Mouse (Mus musculus) heart, embryonic 14.5 days (tissue): ENCODE results near the gene Ush1g. TPM values are rescaled to one million over a fixed set of nuclear protein-coding genes. Genes with fewer than 3 reads are reported as not detected.

Experiments
- ATAC-seq: fragments of 200-750 bp; cut with Nextera tagmentation; 2 replicates; pipeline ENCODE4 v1.8.0; 2017; ENCODE audit warnings: low read depth, moderate TSS enrichment; ENCODE audit not compliant: insufficient number of reproducible peaks, insufficient read depth, low FRiP score
- H3K27ac ChIP-seq, 2 experiments: fragments of 200-500 bp in 1 of 2; fragments of 300-500 bp in 1 of 2; sonication (generic) in 1 of 2; replicated peaks in 1 of 2; 2 replicates each; pipeline ENCODE4 v1.5.1; 2012 to 2014; ENCODE audit warnings: low read depth in 2 of 2, low read length in 2 of 2, control low read depth in 1 of 2, mild to moderate bottlenecking in 1 of 2, mixed read lengths in 1 of 2; ENCODE audit not compliant: control insufficient read depth in 1 of 2, insufficient read depth in 1 of 2
- H3K27me3 ChIP-seq: fragments of 300-500 bp; sonication (generic); 2 replicates; pipeline ENCODE4 v1.6.1; 2014; ENCODE audit warnings: mild to moderate bottlenecking, low read length, control low read depth; ENCODE audit not compliant: control insufficient read depth, insufficient read depth
- H3K36me3 ChIP-seq: fragments of 300-500 bp; sonication (generic); 2 replicates; pipeline ENCODE4 v1.6.1; 2014; ENCODE audit warnings: mild to moderate bottlenecking, control low read depth, low read length, mixed read lengths; ENCODE audit not compliant: control insufficient read depth, insufficient read depth
- H3K4me1 ChIP-seq, 2 experiments: fragments of 200-500 bp in 1 of 2; fragments of 300-500 bp in 1 of 2; sonication (generic) in 1 of 2; 2 replicates each; pipeline ENCODE4 v1.6.1; 2012 to 2014; ENCODE audit warnings: low read length in 2 of 2, control low read depth in 1 of 2, mixed read lengths in 1 of 2; ENCODE audit not compliant: control insufficient read depth in 2 of 2, insufficient read depth in 2 of 2
- H3K4me2 ChIP-seq: fragments of 300-500 bp; sonication (generic); 2 replicates; pipeline ENCODE4 v1.6.1; 2014; ENCODE audit warnings: mild to moderate bottlenecking, low read length
- H3K4me3 ChIP-seq, 2 experiments: fragments of 200-500 bp in 1 of 2; fragments of 300-500 bp in 1 of 2; sonication (generic) in 1 of 2; 2 replicates each; pipeline ENCODE4 v1.5.1; 2012 to 2014; ENCODE audit warnings: low read length in 2 of 2, mild to moderate bottlenecking in 2 of 2, control low read depth in 1 of 2, low read depth in 1 of 2, moderate library complexity in 1 of 2; ENCODE audit not compliant: control insufficient read depth in 1 of 2, insufficient read depth in 1 of 2
- H3K9ac ChIP-seq: fragments of 300-500 bp; sonication (generic); 2 replicates; pipeline ENCODE4 v1.6.1; 2014; ENCODE audit warnings: mild to moderate bottlenecking, low read length
- H3K9me3 ChIP-seq: fragments of 300-500 bp; sonication (generic); 2 replicates; pipeline ENCODE4 v1.6.1; 2016; ENCODE audit warnings: low read length, control low read depth; ENCODE audit not compliant: control insufficient read depth
- WGBS: fragments of 180-500 bp; shearing (Covaris S2); extraction: QIAGEN DNeasy Blood & Tissue Kit; methylation state at CpG from one replicate; pipeline ENCODE4 v1.1.7; 2014; 5-methylcytosine and 5-hydroxymethylcytosine counted together
- polyA plus RNA-seq: library from polyadenylated mRNA; unstranded; fragments of >200 nt; fragmentation: Nextera tagmentation; extraction: Ambion mirVana; gene quantifications from 2 replicates; pipeline ENCODE4 v1.2.1, GENCODE M21; 2014

Gene Ush1g
- polyA plus RNA-seq, 1 experiment from 2014 or later = 0.05 TPM

DNA sequence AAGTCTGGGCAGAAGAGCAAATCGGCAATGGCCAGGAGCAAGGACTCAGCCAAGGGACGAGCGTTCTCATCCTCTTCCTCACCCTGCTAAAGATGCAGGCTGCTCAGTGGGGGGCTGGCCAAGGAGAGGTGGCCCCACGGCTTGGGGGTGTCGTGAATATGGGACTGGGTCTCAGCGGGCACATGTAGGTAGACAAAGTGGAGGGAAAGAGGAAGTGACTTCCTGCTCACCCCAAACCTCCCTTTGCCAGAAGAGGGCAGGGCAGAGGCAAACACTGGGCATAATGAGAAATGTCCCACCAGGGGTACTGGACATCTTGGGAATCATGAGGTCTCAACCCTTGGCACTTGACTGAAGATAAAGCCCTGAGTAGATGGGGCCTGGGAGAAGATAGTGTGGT lies 37.9 kb upstream of the Ush1g start:
- no peaks in the 10 kb centered on the region for H3K36me3 ChIP-seq
- H3K4me3 ChIP-seq = no peak overlapping the region
- peak overlapping the region in 1 of 2 experiments; percentile 57; a peak in 1 of 4 replicates for H3K27ac ChIP-seq
- H3K4me1 ChIP-seq = peaks cover 5 to 7% of the 10 kb centered on the region in 2 experiments; a peak in 3 of 4 replicates
- H3K9ac ChIP-seq = no peak overlapping the region
- no peaks in the 10 kb centered on the region for H3K9me3 ChIP-seq
- WGBS = 50% methylated on average over 6 of the region's 6 CpGs
- peaks cover 21% of the 10 kb centered on the region for H3K27me3 ChIP-seq
- ATAC-seq = no peak
- no peak overlapping the region for H3K4me2 ChIP-seq

GRCm38 (mm10) chr11:115359293-115359692 lies 37.5 kb upstream of the Ush1g start:
- ATAC-seq = no peak
- Histone ChIP-seq H3K27ac (peak overlapping the region in 1 of 2 experiments; percentile 57; a peak in 1 of 4 replicates), H3K9ac (no peak overlapping the region), H3K4me2 (no peak overlapping the region), H3K36me3 (no peaks in the 10 kb centered on the region), H3K4me3 (no peak overlapping the region), H3K4me1 (peaks cover 5 to 7% of the 10 kb centered on the region in 2 experiments; a peak in 3 of 4 replicates), H3K27me3 (peaks cover 20% of the 10 kb centered on the region), H3K9me3 (no peaks in the 10 kb centered on the region)
- WGBS = 40% methylated on average over 3 of the region's 3 CpGs

DNA sequence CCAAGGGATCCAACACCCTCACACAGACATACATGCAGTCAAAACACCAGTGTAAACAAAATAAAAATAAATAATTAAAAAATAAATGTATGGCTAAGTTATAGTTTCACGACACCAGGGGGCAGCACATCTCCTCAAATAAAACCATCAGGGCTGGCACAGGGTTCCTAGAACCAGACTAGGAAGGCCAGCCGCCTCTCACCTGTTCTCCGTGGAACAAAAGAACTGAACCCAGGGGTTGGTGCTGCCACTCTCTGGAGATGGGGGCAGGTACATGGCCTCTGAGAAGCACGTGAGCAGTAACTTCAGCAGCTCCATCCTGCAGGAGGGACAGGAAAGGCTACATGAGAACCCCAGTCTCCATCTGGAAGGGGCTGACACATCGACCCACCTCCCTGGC lies 36.6 kb upstream of the Ush1g start:
- Histone ChIP-seq H3K27me3 (peaks cover 16% of the 10 kb centered on the region), H3K9ac (no peak overlapping the region), H3K9me3 (no peaks in the 10 kb centered on the region), H3K27ac (no peak overlapping the region), H3K4me3 (no peak overlapping the region), H3K4me1 (peaks cover 5 to 7% of the 10 kb centered on the region in 2 experiments; a peak in 3 of 4 replicates), H3K36me3 (no peaks in the 10 kb centered on the region), H3K4me2 (no peak overlapping the region)
- ATAC-seq = no peak
- 23% methylated on average over 5 of the region's 5 CpGs for WGBS

- ATAC-seq = no peak
- no peaks in the 10 kb centered on the region for H3K36me3 ChIP-seq
- H3K4me3 ChIP-seq = no peak overlapping the region
- no peaks in the 10 kb centered on the region for H3K9me3 ChIP-seq
- H3K9ac ChIP-seq = no peak overlapping the region
- peaks cover 1 to 5% of the 10 kb centered on the region in 2 experiments; a peak in 3 of 4 replicates for H3K4me1 ChIP-seq
- H3K4me2 ChIP-seq = no peak overlapping the region
- peaks cover 29% of the 10 kb centered on the region for H3K27me3 ChIP-seq
- H3K27ac ChIP-seq = no peak overlapping the region
- WGBS = 8% methylated on average over 8 of the region's 8 CpGs
Measured at GRCm38 (mm10) chr11:115354183-115354582, 32.3 kb upstream of the Ush1g start.

- H3K9ac ChIP-seq = no peak overlapping the region
- no peak overlapping the region for H3K27ac ChIP-seq
- no peak for ATAC-seq
- H3K27me3 ChIP-seq = peaks cover 32% of the 10 kb centered on the region
- H3K4me1 ChIP-seq = no peaks in the 10 kb centered on the region
- no peak overlapping the region for H3K4me3 ChIP-seq
- H3K9me3 ChIP-seq = no peaks in the 10 kb centered on the region
- 84% methylated on average over 5 of the region's 5 CpGs for WGBS
- H3K36me3 ChIP-seq = no peaks in the 10 kb centered on the region
- H3K4me2 ChIP-seq = no peak overlapping the region
Measured at GRCm38 (mm10) chr11:115353375-115353774, 31.5 kb upstream of the Ush1g start.

- Histone ChIP-seq H3K36me3 (no peaks in the 10 kb centered on the region), H3K9me3 (no peaks in the 10 kb centered on the region), H3K4me1 (no peaks in the 10 kb centered on the region; a peak in 1 of 4 replicates), H3K27me3 (peaks cover 30% of the 10 kb centered on the region), H3K4me3 (no peak overlapping the region), H3K27ac (no peak overlapping the region), H3K9ac (no peak overlapping the region), H3K4me2 (no peak overlapping the region)
- 37% methylated on average over 4 of the region's 4 CpGs for WGBS
- ATAC-seq = no peak
Measured at GRCm38 (mm10) chr11:115349976-115350375, 28.1 kb upstream of the Ush1g start.

- Histone ChIP-seq H3K9ac (no peak overlapping the region), H3K4me3 (no peak overlapping the region), H3K4me1 (no peaks in the 10 kb centered on the region; a peak in 1 of 4 replicates), H3K4me2 (no peak overlapping the region), H3K27ac (no peak overlapping the region), H3K27me3 (peaks cover 40% of the 10 kb centered on the region), H3K36me3 (no peaks in the 10 kb centered on the region), H3K9me3 (no peaks in the 10 kb centered on the region)
- no peak for ATAC-seq
- 44% methylated on average over 17 of the region's 17 CpGs for WGBS
Measured at GRCm38 (mm10) chr11:115348681-115349248, 26.9 kb upstream of the Ush1g start.

DNA sequence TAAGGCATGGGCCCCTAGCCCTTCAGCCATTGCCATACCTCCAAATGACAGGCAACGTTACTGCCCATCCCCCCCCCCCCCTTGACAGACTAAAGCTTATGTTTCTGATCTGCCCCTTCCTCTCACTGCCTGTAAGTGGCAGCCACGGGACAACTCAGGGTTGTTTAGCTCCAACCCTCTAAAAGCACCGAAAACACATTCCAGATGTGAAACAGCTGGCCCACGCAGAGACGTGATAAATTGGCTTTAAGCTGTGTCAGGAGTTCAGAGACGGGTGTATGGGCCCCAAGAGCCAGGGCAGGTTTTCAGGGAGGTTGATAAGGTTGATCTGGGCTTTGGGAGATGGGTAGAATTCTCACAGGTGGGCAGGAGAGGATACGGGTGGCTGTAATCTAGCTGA lies 23.7 kb upstream of the Ush1g start:
- no peak for ATAC-seq

More for the DNA sequence above, 23.7 kb upstream of the Ush1g start:
- no peak overlapping the region for H3K4me2 ChIP-seq
- H3K27ac ChIP-seq = no peak overlapping the region
- no peaks in the 10 kb centered on the region for H3K36me3 ChIP-seq
- H3K4me3 ChIP-seq = no peak overlapping the region
- H3K4me1 ChIP-seq = no peaks in the 10 kb centered on the region; a peak in 1 of 4 replicates
- H3K9me3 ChIP-seq = no peaks in the 10 kb centered on the region
- peaks cover 44% of the 10 kb centered on the region for H3K27me3 ChIP-seq
- WGBS = 37% methylated on average over 7 of the region's 7 CpGs
- H3K9ac ChIP-seq = no peak overlapping the region
